Mouse (Mus musculus): ENCODE measurements at regions not wholly inside any gene's neighbourhood (a gene's known extent, or its start where the extent isn't known, plus 50 kb on each side); places are given as distances from the start of the nearest gene placed in this dataset.

- Histone ChIP-seq H3K36me3 (ENCODE audit: control insufficient read depth, insufficient read depth, low read length) (no peaks in the 10 kb centered on the region), H3K9me3 (replicated peaks; ENCODE audit: control insufficient read depth, low read length, poor library complexity, severe bottlenecking) (no peaks in the 10 kb centered on the region), H3K4me1 (ENCODE audit: control insufficient read depth, insufficient read depth, low read length) (no peaks in the 10 kb centered on the region), H3K4me3 (ENCODE audit: low read depth, low read length) (no peak overlapping the region), H3K9ac (ENCODE audit: low read depth, low read length) (no peak overlapping the region), H3K4me2 (ENCODE audit: low read length) (no peak overlapping the region), H3K27ac (ENCODE audit: low read length) (no peak overlapping the region), H3K27me3 (ENCODE audit: control insufficient read depth, insufficient read depth, low read depth, low read length) (no peaks in the 10 kb centered on the region)
- 0 out of 2 replicates have a peak, but pooled peaks have one; percentile 42 for ATAC-seq
- 57% methylated on average over 7 of the region's 7 CpGs for WGBS
Observed at GRCm38 (mm10) chr10:70826706-70827105, 170.9 kb upstream of the Phyhipl start.

- Histone ChIP-seq H3K27me3 (ENCODE audit: control insufficient read depth, insufficient read depth, low read depth, low read length) (no peaks in the 10 kb centered on the region), H3K4me2 (ENCODE audit: low read length) (no peak overlapping the region), H3K4me3 (ENCODE audit: low read depth, low read length) (no peak overlapping the region), H3K9ac (ENCODE audit: low read depth, low read length) (no peak overlapping the region), H3K27ac (ENCODE audit: low read length) (no peak overlapping the region), H3K36me3 (ENCODE audit: control insufficient read depth, insufficient read depth, low read length) (no peaks in the 10 kb centered on the region), H3K4me1 (ENCODE audit: control insufficient read depth, insufficient read depth, low read length) (no peaks in the 10 kb centered on the region), H3K9me3 (replicated peaks; ENCODE audit: control insufficient read depth, low read length, poor library complexity, severe bottlenecking) (no peaks in the 10 kb centered on the region)
- 57% methylated on average over 4 of the region's 4 CpGs for WGBS
- ATAC-seq, result no peak
Observed at GRCm38 (mm10) chr10:70825451-70825850, 169.7 kb upstream of the Phyhipl start.

DNA sequence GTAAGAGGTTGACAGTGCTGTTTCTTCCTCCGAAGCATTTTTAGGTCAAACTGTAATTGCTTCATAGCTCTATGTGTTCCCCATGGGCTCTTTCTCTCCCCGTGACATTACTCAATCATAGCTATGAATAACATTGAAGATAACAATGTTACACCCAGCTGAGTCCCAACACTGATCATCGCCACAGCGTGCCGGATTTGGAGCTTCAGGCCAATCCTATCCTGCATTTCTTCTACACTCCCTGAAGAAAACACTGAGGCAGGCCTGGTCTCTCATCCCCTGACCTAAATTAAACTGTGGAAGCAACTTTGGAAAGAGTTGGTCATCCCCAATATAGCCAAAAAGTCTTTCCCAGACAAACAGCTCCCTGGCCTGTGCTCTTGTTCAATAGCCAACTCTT lies 168.7 kb upstream of the Phyhipl start:
- H3K4me3 ChIP-seq (ENCODE audit: low read depth, low read length), result no peak overlapping the region
- H3K9ac ChIP-seq (ENCODE audit: low read depth, low read length), result no peak overlapping the region
- no peaks in the 10 kb centered on the region for H3K9me3 ChIP-seq (replicated peaks; ENCODE audit: control insufficient read depth, low read length, poor library complexity, severe bottlenecking)
- 83% methylated on average over 5 of the region's 5 CpGs for WGBS
- no peaks in the 10 kb centered on the region for H3K4me1 ChIP-seq (ENCODE audit: control insufficient read depth, insufficient read depth, low read length)
- H3K36me3 ChIP-seq (ENCODE audit: control insufficient read depth, insufficient read depth, low read length), result no peaks in the 10 kb centered on the region
- no peaks in the 10 kb centered on the region for H3K27me3 ChIP-seq (ENCODE audit: control insufficient read depth, insufficient read depth, low read depth, low read length)
- H3K27ac ChIP-seq (ENCODE audit: low read length), result no peak overlapping the region
- H3K4me2 ChIP-seq (ENCODE audit: low read length), result no peak overlapping the region
- no peak for ATAC-seq

- 75% methylated on average over 2 of the region's 2 CpGs for WGBS
- Histone ChIP-seq H3K27me3 (ENCODE audit: control insufficient read depth, insufficient read depth, low read depth, low read length) (no peaks in the 10 kb centered on the region), H3K4me3 (ENCODE audit: low read depth, low read length) (no peak overlapping the region), H3K4me2 (ENCODE audit: low read length) (no peak overlapping the region), H3K9me3 (replicated peaks; ENCODE audit: control insufficient read depth, low read length, poor library complexity, severe bottlenecking) (no peaks in the 10 kb centered on the region), H3K9ac (ENCODE audit: low read depth, low read length) (no peak overlapping the region), H3K36me3 (ENCODE audit: control insufficient read depth, insufficient read depth, low read length) (no peaks in the 10 kb centered on the region), H3K27ac (ENCODE audit: low read length) (no peak overlapping the region), H3K4me1 (ENCODE audit: control insufficient read depth, insufficient read depth, low read length) (no peaks in the 10 kb centered on the region)
- ATAC-seq, result no peak
Observed at GRCm38 (mm10) chr10:70819951-70820350, 164.2 kb upstream of the Phyhipl start.

- Histone ChIP-seq H3K4me2 (ENCODE audit: low read length) (no peak overlapping the region), H3K9me3 (replicated peaks; ENCODE audit: control insufficient read depth, low read length, poor library complexity, severe bottlenecking) (no peaks in the 10 kb centered on the region), H3K27ac (ENCODE audit: low read length) (no peak overlapping the region), H3K27me3 (ENCODE audit: control insufficient read depth, insufficient read depth, low read depth, low read length) (no peaks in the 10 kb centered on the region), H3K36me3 (ENCODE audit: control insufficient read depth, insufficient read depth, low read length) (no peaks in the 10 kb centered on the region), H3K4me3 (ENCODE audit: low read depth, low read length) (no peak overlapping the region), H3K9ac (ENCODE audit: low read depth, low read length) (no peak overlapping the region), H3K4me1 (ENCODE audit: control insufficient read depth, insufficient read depth, low read length) (no peaks in the 10 kb centered on the region)
- peak; percentile 60; the same call in 1 of the 2 replicates for ATAC-seq
- 66% methylated on average over 15 of the region's 15 CpGs for WGBS
Observed at GRCm38 (mm10) chr10:70814354-70815131, 158.8 kb upstream of the Phyhipl start.

DNA sequence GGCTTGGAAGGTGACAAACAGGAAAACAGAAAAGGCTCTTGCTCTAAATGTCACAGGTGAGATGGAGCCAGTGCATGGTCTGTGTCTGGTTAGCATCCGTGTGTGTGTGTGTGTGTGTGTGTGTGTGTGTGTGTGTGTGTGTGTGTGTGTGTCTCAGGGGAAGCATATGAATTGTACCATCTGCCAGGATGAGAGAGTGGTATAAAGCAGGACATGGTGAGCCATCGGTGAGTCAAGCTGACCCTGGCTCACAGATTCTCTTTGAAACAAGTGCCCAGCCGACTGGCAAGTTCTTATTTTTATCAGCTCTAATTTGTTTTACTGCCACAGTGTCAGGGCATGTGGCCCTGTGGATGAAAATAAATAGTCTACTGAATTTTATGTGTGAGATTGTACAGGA lies 153.6 kb upstream of the Phyhipl start:
- no peaks in the 10 kb centered on the region for H3K9me3 ChIP-seq (replicated peaks; ENCODE audit: control insufficient read depth, low read length, poor library complexity, severe bottlenecking)
- 61% methylated on average over 3 of the region's 3 CpGs for WGBS

DNA sequence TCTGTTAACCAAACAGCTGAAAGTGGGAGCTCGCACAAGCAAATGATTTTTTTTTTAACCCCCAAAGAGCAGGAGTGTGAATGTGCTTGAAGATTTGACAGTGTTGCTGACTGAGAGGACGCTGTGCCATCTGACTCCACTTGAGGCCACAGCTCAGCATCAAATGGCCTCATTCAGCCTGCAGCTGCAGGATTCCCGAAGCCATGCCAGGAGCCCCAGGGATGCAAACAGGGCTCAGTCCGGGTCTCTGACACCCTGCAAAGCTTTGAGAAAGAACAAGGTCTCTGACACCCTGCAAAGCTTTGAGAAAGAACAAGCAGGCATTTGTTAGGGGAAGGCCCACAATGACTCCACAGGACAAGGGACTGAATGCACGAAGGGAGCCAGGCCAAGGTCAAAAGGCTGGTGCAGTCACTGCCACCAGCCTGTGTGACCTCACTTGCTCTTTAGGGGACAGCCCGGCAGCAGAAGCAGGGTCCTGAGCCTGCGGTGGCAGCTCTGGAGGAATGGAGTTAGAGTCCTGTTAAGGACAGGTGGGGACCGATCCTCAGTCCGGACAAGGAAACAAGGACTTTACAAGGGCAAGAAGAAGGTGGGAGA lies 151.1 kb upstream of the Phyhipl start:
- no peaks in the 10 kb centered on the region for H3K36me3 ChIP-seq (ENCODE audit: control insufficient read depth, insufficient read depth, low read length)
- H3K4me1 ChIP-seq (ENCODE audit: control insufficient read depth, insufficient read depth, low read length), result no peaks in the 10 kb centered on the region
- no peak overlapping the region for H3K9ac ChIP-seq (ENCODE audit: low read depth, low read length)
- H3K9me3 ChIP-seq (replicated peaks; ENCODE audit: control insufficient read depth, low read length, poor library complexity, severe bottlenecking), result no peaks in the 10 kb centered on the region
- no peak overlapping the region for H3K27ac ChIP-seq (ENCODE audit: low read length)
- ATAC-seq, result no peak
- H3K4me3 ChIP-seq (ENCODE audit: low read depth, low read length), result no peak overlapping the region
- WGBS, result 40% methylated on average over 9 of the region's 9 CpGs
- no peaks in the 10 kb centered on the region for H3K27me3 ChIP-seq (ENCODE audit: control insufficient read depth, insufficient read depth, low read depth, low read length)
- no peak overlapping the region for H3K4me2 ChIP-seq (ENCODE audit: low read length)

More for the DNA sequence above, 153.6 kb upstream of the Phyhipl start:
- Histone ChIP-seq H3K4me2 (ENCODE audit: low read length) (no peak overlapping the region), H3K36me3 (ENCODE audit: control insufficient read depth, insufficient read depth, low read length) (no peaks in the 10 kb centered on the region), H3K27ac (ENCODE audit: low read length) (no peak overlapping the region), H3K9ac (ENCODE audit: low read depth, low read length) (no peak overlapping the region), H3K4me1 (ENCODE audit: control insufficient read depth, insufficient read depth, low read length) (no peaks in the 10 kb centered on the region), H3K4me3 (ENCODE audit: low read depth, low read length) (no peak overlapping the region), H3K27me3 (ENCODE audit: control insufficient read depth, insufficient read depth, low read depth, low read length) (no peaks in the 10 kb centered on the region)
- ATAC-seq, result no peak

DNA sequence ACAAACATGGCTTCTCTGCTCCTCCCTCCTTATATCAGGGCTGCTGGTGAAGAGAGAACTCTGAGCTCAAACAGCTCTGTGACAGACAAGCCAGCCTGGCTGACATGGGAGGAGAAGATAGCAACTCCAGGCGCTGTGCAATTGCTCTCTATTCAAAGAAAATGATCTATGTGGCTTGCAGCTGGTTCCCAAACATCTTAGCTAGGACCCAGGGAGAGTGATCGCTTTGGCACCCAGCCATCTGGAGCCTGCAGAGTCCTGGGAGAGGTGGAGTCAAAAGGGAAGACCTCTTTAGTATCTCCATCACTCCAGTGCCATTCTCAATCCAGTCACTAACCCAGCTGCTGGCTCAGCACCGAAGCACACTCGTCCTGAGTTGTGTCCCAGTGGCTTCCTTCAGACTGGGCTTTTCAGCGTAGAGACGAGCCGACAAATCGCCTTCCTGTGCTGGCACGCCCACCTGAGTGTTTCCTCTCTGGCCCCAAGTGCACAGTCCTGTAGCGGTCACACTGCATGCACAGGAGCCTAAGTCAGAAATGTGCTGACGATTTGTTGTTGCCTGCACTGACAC lies 145.1 kb upstream of the Phyhipl start:
- 76% methylated on average over 11 of the region's 11 CpGs for WGBS
- Histone ChIP-seq H3K4me1 (ENCODE audit: control insufficient read depth, insufficient read depth, low read length) (peaks cover 3% of the 10 kb centered on the region; the same call in 1 of the 2 replicates), H3K36me3 (ENCODE audit: control insufficient read depth, insufficient read depth, low read length) (no peaks in the 10 kb centered on the region), H3K9ac (ENCODE audit: low read depth, low read length) (no peak overlapping the region), H3K4me3 (ENCODE audit: low read depth, low read length) (no peak overlapping the region), H3K4me2 (ENCODE audit: low read length) (no peak overlapping the region), H3K27me3 (ENCODE audit: control insufficient read depth, insufficient read depth, low read depth, low read length) (no peaks in the 10 kb centered on the region), H3K27ac (ENCODE audit: low read length) (0 out of 2 replicates have a peak overlapping the region, but pooled peaks have one; percentile 6), H3K9me3 (replicated peaks; ENCODE audit: control insufficient read depth, low read length, poor library complexity, severe bottlenecking) (no peaks in the 10 kb centered on the region)
- ATAC-seq, result peak; percentile 36

- Histone ChIP-seq H3K36me3 (ENCODE audit: control insufficient read depth, insufficient read depth, low read length) (no peaks in the 10 kb centered on the region), H3K9me3 (replicated peaks; ENCODE audit: control insufficient read depth, low read length, poor library complexity, severe bottlenecking) (no peaks in the 10 kb centered on the region), H3K4me2 (ENCODE audit: low read length) (no peak overlapping the region), H3K27ac (ENCODE audit: low read length) (peak overlapping the region; percentile 26; the same call in 1 of the 2 replicates), H3K4me1 (ENCODE audit: control insufficient read depth, insufficient read depth, low read length) (peaks cover 3% of the 10 kb centered on the region; the same call in 1 of the 2 replicates), H3K27me3 (ENCODE audit: control insufficient read depth, insufficient read depth, low read depth, low read length) (no peaks in the 10 kb centered on the region), H3K9ac (ENCODE audit: low read depth, low read length) (no peak overlapping the region), H3K4me3 (ENCODE audit: low read depth, low read length) (no peak overlapping the region)
- WGBS, result 82% methylated on average over 5 of the region's 5 CpGs
- no peak for ATAC-seq
Observed at GRCm38 (mm10) chr10:70799906-70800305, 144.1 kb upstream of the Phyhipl start.

All from midbrain, embryonic 16.5 days (tissue).